Mouse (Mus musculus) thymus, postnatal 25 days (tissue): ENCODE measurements around the gene Gria3.

ENCODE experiments used
- DNase-seq: peaks from one replicate; pipeline ENCODE4 v3.0.0; 2022

Gria3 gene

DNA sequence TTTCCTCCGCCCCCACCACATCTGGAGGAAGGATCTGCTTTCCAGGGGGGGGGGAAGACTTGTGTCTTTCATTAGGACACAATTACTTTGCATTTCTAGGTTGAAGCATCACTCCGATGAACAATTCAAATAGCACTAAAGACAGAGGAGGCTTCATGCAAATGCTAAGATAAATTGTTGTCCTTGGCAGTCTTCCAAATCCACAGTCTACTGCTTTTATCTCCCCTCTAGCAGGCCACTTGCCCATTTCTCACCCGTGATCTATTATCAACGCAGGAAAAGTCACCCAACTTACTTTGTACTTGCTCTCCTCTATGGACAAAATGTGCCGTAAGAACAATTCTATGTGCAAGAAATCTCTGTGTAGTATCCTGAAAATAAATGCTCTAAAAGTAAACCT lies 178.1 kb downstream of the Gria3 start:
- no peak for DNase-seq

- no peak for DNase-seq
Observed at GRCm38 (mm10) chrX:41587692-41588091, 187.0 kb downstream of the Gria3 start.

DNA sequence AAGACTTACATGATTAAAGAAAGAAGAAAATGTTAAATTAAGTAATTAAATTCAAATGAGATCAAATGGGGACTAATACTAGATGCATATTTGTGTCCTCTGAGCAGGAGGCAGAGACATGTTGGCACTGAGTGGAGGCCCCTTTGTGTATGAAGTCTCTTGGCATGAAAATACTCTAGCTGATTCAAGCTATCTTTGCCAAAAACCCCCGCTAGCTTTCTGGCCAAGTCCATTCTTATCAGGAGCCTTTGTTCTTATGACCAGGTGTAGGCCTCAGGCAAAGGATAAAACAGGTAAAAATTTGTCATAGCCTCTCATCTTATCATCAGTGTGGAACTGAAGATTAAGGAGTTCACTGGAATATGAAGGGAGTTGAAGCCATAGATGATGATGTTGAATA lies 206.5 kb downstream of the Gria3 start:
- DNase-seq = no peak

DNA sequence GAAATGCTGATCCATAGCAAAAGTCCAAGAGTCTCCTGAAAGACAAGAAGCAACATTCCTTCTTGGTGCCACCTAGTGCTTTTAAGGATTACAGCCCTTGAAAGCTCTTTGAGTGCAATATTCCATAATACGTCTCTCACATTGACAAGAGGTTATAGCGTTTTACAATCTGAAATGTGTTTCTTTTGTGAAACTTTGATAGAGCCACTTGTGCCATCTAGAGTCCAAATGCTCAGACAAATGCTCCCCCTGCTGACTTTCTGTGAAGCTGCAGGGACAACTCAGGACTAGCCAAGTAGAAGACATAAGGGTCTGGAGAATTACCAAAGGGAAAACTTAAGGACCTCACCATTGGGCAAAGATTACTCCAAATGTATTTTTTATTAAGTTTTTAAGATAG lies 214.3 kb downstream of the Gria3 start:
- peak; percentile 0 for DNase-seq

GRCm38 (mm10) chrX:41616928-41617327 lies 216.3 kb downstream of the Gria3 start:
- no peak for DNase-seq

DNA sequence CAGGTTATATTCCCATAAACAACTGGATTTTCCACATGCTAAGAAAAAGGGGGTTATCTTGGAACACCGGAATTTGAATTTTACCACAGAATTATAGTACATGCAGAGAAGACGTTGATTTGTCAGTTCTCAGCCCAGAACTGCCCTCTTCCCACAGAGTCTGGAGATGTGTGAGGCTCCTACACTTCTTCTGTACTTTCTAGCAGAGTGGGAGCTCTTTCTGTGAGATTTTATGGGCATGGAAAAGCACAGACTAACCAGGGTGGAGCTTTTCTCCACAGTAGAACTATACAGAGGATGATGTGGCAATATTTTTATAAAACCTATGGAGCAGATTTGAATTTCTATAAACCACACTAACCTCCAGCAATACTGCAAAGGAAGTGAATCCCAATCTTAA lies 217.7 kb downstream of the Gria3 start:
- no peak for DNase-seq

- no peak for DNase-seq
Observed at GRCm38 (mm10) chrX:41633576-41633975, 232.9 kb downstream of the Gria3 start.

GRCm38 (mm10) chrX:41644954-41645353 lies 244.3 kb downstream of the Gria3 start:
- no peak for DNase-seq

GRCm38 (mm10) chrX:41657791-41658190 lies 257.1 kb downstream of the Gria3 start:
- no peak for DNase-seq

DNA sequence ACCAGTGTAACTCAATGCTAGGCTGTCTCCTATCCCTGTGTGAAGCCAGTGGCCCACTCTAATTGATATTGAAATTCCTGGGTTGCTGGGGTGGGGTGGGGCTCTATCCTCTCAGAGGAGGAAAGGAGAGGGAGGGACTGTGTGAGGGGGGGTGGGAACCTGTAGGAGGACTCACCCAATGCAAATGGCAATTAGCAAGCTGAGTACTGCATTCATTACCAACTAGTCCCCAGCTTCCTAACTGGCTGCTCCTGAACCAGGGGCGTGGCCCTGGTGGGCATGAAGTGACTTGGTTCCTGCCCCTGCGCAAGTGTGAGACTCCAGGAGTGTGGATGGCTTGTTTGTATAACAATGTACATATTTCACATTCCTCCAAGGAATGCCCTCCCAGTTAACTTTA lies 288.2 kb downstream of the Gria3 start:
- no peak for DNase-seq

DNA sequence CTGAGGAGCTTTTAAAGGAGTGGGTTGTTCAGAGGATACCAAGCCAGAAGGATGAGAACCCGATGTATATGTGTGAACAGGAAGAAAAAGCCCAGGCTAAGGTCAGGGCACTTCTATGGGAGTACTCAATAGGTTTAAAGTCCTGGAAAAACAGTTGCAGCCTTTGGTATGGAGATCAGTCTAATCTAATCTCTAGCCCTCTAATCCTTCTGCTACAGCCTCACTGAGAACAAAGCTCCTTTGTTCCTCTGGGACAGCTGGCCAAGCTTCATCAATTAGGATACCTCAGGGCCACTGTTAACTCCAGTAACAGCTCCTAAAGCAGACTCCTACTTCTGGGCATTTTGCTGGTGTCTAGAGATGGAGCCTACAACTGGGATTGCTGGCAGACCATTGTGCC lies 291.4 kb downstream of the Gria3 start:
- DNase-seq = no peak
